Mouse (Mus musculus) c-Kit-positive CD71-positive TER-119-negative erythroid progenitor cells, embryonic 14.5 days (primary cell): ENCODE results near the gene Itga11.
"Not testable (repeated sequence)": the region's sequence is repeated elsewhere in the genome, so short reads cannot be mapped to it uniquely, and the experiment has no call there.

ENCODE experiments used
- DNase-seq: peaks from one replicate; pipeline ENCODE4 v3.0.0-alpha.2; 2013; ENCODE audit warnings: low read depth

The Itga11 gene

GRCm38 (mm10) chr9:62767464-62767863 lies 89.8 kb downstream of the Itga11 start:
- DNase-seq, result no peak

GRCm38 (mm10) chr9:62768361-62768760 lies 90.7 kb downstream of the Itga11 start:
- no peak for DNase-seq

- DNase-seq, result no peak
Observed at GRCm38 (mm10) chr9:62772746-62773145, 95.1 kb downstream of the Itga11 start.

GRCm38 (mm10) chr9:62775464-62775863 lies 97.8 kb downstream of the Itga11 start:
- DNase-seq, result no peak

- peak; percentile 30 for DNase-seq
Observed at GRCm38 (mm10) chr9:62777461-62777860, 99.8 kb downstream of the Itga11 start.

- no peak for DNase-seq
Observed at GRCm38 (mm10) chr9:62778721-62779120, 101.1 kb downstream of the Itga11 start.

- DNase-seq, result no peak
Observed at GRCm38 (mm10) chr9:62781965-62782364, 104.3 kb downstream of the Itga11 start.

GRCm38 (mm10) chr9:62782976-62783781 lies 105.6 kb downstream of the Itga11 start:
- DNase-seq, result peak; percentile 37

- no peak for DNase-seq
Observed at GRCm38 (mm10) chr9:62784233-62784632, 106.6 kb downstream of the Itga11 start.

GRCm38 (mm10) chr9:62786721-62787120 lies 109.1 kb downstream of the Itga11 start:
- DNase-seq, result no peak

- DNase-seq, result no peak
Observed at GRCm38 (mm10) chr9:62789856-62790255, 112.2 kb downstream of the Itga11 start.

GRCm38 (mm10) chr9:62799218-62799617 lies 121.6 kb downstream of the Itga11 start:
- not testable (repeated sequence) for DNase-seq

- no peak for DNase-seq
Observed at GRCm38 (mm10) chr9:62810095-62810494, 132.5 kb downstream of the Itga11 start.

GRCm38 (mm10) chr9:62810543-62811515 lies 133.2 kb downstream of the Itga11 start:
- DNase-seq, result peak; percentile 70

GRCm38 (mm10) chr9:62811516-62812121 lies 134.0 kb downstream of the Itga11 start, which contains the start of gene Fem1b:
Gene Fem1b, minus strand, starts transcription at chr9:62811934.
- DNase-seq, result peak; percentile 89

- peak; percentile 31 for DNase-seq
Observed at GRCm38 (mm10) chr9:62812216-62813049, 134.8 kb downstream of the Itga11 start.

GRCm38 (mm10) chr9:62814751-62815150 lies 137.1 kb downstream of the Itga11 start:
- DNase-seq, result no peak

GRCm38 (mm10) chr9:62816323-62817098 lies 138.9 kb downstream of the Itga11 start:
- no peak for DNase-seq

GRCm38 (mm10) chr9:62817099-62817571 lies 139.5 kb downstream of the Itga11 start:
- no peak for DNase-seq
